Mouse (Mus musculus) stomach, embryonic 14.5 days (tissue): ENCODE data around the gene Crbn. TPM values are rescaled to one million over a fixed set of nuclear protein-coding genes. Genes with fewer than 3 reads are reported as not detected.
A peak's percentile ranks its signal among the peaks of the same experiment; 100 is the strongest.

Experiments used
- ATAC-seq: fragments of 200-750 bp; cut with Nextera tagmentation; 2 replicates; pipeline ENCODE4 v1.8.0; 2017; ENCODE audit warnings: low read depth, moderate TSS enrichment; ENCODE audit not compliant: insufficient number of reproducible peaks, insufficient read depth, low FRiP score
- H3K27ac ChIP-seq: fragments of 300-500 bp; sonication (generic); 2 replicates; pipeline ENCODE4 v1.5.1; 2014; ENCODE audit warnings: mild to moderate bottlenecking, low read length, moderate library complexity, mixed read lengths
- H3K27me3 ChIP-seq: fragments of 300-500 bp; sonication (generic); 2 replicates; pipeline ENCODE4 v1.6.1; 2014; ENCODE audit warnings: low read length, control low read depth, mixed read lengths; ENCODE audit not compliant: control insufficient read depth, insufficient read depth
- H3K36me3 ChIP-seq: fragments of 300-500 bp; sonication (generic); 2 replicates; pipeline ENCODE4 v1.6.1; 2014; ENCODE audit warnings: mild to moderate bottlenecking, control low read depth, low read length, moderate library complexity, mixed read lengths; ENCODE audit not compliant: control insufficient read depth, insufficient read depth
- H3K4me1 ChIP-seq: fragments of 300-500 bp; sonication (generic); 2 replicates; pipeline ENCODE4 v1.6.1; 2014; ENCODE audit warnings: low read length, control low read depth, mixed read lengths; ENCODE audit not compliant: control insufficient read depth, insufficient read depth
- H3K4me2 ChIP-seq: fragments of 300-500 bp; sonication (generic); replicated peaks from 2 replicates; pipeline ENCODE4 v1.6.1; 2014; ENCODE audit warnings: low read depth, low read length, control low read depth
- H3K4me3 ChIP-seq: fragments of 300-500 bp; sonication (generic); 2 replicates; pipeline ENCODE4 v1.5.1; 2014; ENCODE audit warnings: low read depth, low read length, control low read depth
- H3K9ac ChIP-seq: fragments of 300-500 bp; sonication (generic); replicated peaks from 2 replicates; pipeline ENCODE4 v1.6.1; 2014; ENCODE audit warnings: low read depth, mild to moderate bottlenecking, control low read depth, low read length, moderate library complexity, mixed read lengths
- H3K9me3 ChIP-seq: fragments of 300-500 bp; sonication (generic); 2 replicates; pipeline ENCODE4 v1.6.1; 2016; ENCODE audit warnings: low read depth, low read length, control low read depth; ENCODE audit not compliant: control insufficient read depth
- WGBS: fragments of 180-500 bp; shearing (Covaris S2); extraction: QIAGEN DNeasy Blood & Tissue Kit; methylation state at CpG from one replicate; pipeline ENCODE4 v1.1.7; 2014; 5-methylcytosine and 5-hydroxymethylcytosine counted together
- polyA plus RNA-seq: library from polyadenylated mRNA; unstranded; fragments of >200 nt; fragmentation: Nextera tagmentation; extraction: Ambion mirVana; gene quantifications from 2 replicates; pipeline ENCODE4 v1.2.1, GENCODE M21; 2014

The Crbn gene
- polyA plus RNA-seq, 1 experiment from 2014 or later = 49.3 TPM

DNA sequence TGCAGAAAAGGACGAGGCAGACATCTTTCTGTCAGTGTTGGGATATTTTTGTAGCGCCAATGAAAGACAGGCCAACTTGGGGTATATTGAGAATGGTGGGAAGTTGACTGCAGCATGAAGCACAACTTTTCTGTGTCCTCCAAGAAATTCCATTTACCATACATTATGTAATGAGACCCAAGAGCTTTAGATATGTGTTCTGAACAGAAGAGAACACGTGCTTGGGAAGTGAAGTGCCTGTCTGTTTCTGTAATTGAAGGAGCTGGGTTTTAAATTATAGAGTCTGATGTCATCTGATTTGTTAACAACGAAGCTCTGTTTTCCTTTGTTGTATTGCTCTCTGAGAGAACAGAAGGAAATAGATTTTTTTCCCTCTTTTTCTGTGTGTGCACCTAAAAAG lies 29.8 kb downstream of the Crbn start:
- Histone ChIP-seq H3K4me2 (peak overlapping the region; percentile 80), H3K9me3 (no peaks in the 10 kb centered on the region), H3K9ac (no peak overlapping the region), H3K36me3 (peaks cover 18% of the 10 kb centered on the region), H3K4me1 (0 out of 2 replicates have a peak, but pooled peaks cover 5% of the 10 kb centered on the region), H3K27ac (no peak overlapping the region), H3K4me3 (peak overlapping the region; percentile 82), H3K27me3 (no peaks in the 10 kb centered on the region)
- 52% methylated on average over 4 of the region's 4 CpGs for WGBS
- ATAC-seq = no peak

DNA sequence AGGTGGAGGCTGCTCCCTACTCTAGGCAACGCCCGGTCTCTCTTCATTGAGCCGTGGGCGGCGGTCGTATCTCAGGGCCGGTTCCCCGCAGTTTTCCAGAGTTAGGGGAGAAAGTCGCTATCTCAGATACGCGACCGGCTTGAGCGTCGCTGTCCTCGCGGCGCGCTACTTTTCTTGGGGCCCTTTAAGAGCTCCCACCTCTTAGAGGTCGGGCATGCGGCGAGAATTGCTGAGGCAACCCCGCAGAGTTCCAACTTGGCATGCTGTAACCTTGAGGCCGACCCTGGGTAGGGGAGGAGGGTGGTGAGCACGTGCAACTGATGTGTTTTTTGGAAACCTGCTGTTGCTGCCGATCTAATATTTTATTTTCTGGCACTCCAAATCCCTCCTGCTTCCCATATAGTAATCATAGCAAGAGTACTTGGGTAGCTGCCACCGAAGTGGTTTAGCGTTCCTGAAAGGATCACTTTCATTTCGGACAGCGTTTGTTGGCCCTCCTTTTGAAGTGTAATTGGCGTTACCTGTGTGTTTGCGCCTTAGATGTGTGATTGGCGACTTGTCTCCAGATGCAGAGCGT lies 30.5 kb downstream of the Crbn start:
- 0 out of 2 replicates have a peak, but pooled peaks cover 5% of the 10 kb centered on the region for H3K4me1 ChIP-seq
- H3K27ac ChIP-seq = peak overlapping the region; percentile 48; the same call in 1 of the 2 replicates
- H3K4me2 ChIP-seq = peak overlapping the region; percentile 80
- peak overlapping the region; percentile 71 for H3K9ac ChIP-seq
- ATAC-seq = peak; percentile 76
- WGBS = 1% methylated on average over 33 of the region's 33 CpGs
- no peaks in the 10 kb centered on the region for H3K9me3 ChIP-seq
- peak overlapping the region; percentile 82 for H3K4me3 ChIP-seq
- H3K36me3 ChIP-seq = peaks cover 17% of the 10 kb centered on the region
- H3K27me3 ChIP-seq = no peaks in the 10 kb centered on the region

DNA sequence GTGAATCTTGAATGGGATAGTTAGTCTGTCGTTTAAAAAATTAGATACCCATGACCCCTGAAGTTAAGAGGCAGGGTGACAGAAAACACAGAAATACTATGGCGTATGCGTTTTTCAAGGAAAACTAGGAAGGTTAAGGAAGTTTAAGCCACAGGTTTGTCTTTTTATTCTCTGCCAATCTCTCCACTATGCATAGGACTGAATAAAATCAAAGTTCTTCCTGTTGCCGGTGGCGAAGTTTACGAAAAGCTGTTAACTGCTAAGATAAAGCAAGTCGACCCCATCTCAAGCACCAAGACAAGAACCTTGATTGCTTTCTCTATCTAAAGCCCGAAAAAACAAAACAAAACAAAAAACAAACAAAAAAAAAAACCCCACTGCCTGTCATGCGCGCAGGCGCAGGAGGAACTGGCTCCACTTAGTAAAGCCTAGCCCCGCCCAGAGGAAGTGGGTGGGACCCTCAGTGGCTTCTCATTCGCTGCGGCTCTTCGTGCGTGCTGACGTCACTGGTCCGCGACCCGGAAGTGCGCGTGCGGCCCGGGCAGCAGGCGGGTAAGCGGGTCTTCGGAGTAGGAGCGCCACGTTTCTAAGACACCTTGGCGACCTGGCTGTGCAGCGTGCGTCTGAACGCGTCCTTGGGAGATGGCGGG lies 31.1 kb downstream of the Crbn start, which contains the start of gene Trnt1:
Trnt1 (plus strand) TSS at position 481 of the 650 bp plus-strand sequence.
- WGBS = 8% methylated on average over 35 of the region's 35 CpGs
- Histone ChIP-seq H3K9me3 (no peaks in the 10 kb centered on the region), H3K36me3 (peaks cover 13% of the 10 kb centered on the region), H3K4me1 (0 out of 2 replicates have a peak, but pooled peaks cover 5% of the 10 kb centered on the region), H3K27me3 (no peaks in the 10 kb centered on the region), H3K9ac (peak within 1 kb of the TSS; percentile 71), H3K4me2 (peak within 1 kb of the TSS; percentile 80), H3K4me3 (peak within 1 kb of the TSS; percentile 82), H3K27ac (peak within 1 kb of the TSS; percentile 48; the same call in 1 of the 2 replicates)
- ATAC-seq = peak; percentile 100

DNA sequence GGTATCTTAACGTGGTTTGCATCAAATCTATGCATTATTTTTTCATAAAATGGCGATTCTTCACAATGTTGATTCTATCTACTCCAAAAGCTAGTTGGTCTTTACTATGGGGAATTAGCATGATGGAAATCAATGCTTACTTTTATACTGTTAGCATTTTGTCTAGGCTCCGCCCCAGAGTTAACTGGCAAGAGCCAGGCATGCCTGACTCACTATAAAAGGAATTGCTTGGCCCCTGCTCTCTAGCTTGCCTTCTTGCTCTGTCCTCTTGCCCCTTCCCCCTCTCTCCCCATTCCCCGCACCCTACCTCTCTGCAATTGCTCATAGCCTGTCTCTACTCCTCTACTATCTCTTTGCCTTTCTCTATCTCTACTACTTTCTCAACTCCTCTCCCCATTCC lies 33.1 kb downstream of the Crbn start:
- Histone ChIP-seq H3K4me3 (no peak overlapping the region), H3K4me2 (no peak overlapping the region), H3K27me3 (no peaks in the 10 kb centered on the region), H3K36me3 (no peaks in the 10 kb centered on the region), H3K27ac (no peak overlapping the region), H3K9me3 (no peaks in the 10 kb centered on the region), H3K4me1 (0 out of 2 replicates have a peak, but pooled peaks cover 5% of the 10 kb centered on the region), H3K9ac (no peak overlapping the region)
- ATAC-seq = no peak
- 80% methylated on average over 4 of the region's 4 CpGs for WGBS

DNA sequence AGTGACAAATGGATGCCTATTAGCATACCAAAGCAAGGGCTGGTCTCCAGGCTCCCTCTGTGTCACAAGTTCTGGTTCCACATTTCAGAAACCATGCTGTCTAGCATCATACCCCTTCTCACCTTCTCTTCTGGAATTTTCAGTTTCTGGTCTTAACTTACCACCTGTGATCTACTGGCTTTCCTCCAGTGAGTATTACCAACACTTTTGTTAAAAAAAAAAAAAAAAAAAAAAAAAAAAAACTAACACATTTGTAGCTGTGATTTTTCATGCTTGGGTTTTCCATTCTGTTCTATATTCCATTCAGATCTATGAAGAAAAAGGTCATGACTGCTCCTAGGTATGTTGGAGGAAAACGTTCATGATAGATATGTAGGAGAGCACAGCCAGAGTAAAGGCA lies 34.0 kb downstream of the Crbn start:
- H3K27ac ChIP-seq = no peak overlapping the region
- 83% methylated on average over 1 of the region's 1 CpGs for WGBS
- H3K4me2 ChIP-seq = no peak overlapping the region
- no peaks in the 10 kb centered on the region for H3K36me3 ChIP-seq
- no peaks in the 10 kb centered on the region for H3K27me3 ChIP-seq
- H3K9me3 ChIP-seq = no peaks in the 10 kb centered on the region
- no peak overlapping the region for H3K9ac ChIP-seq
- H3K4me1 ChIP-seq = 0 out of 2 replicates have a peak, but pooled peaks cover 5% of the 10 kb centered on the region
- no peak overlapping the region for H3K4me3 ChIP-seq
- ATAC-seq = no peak

DNA sequence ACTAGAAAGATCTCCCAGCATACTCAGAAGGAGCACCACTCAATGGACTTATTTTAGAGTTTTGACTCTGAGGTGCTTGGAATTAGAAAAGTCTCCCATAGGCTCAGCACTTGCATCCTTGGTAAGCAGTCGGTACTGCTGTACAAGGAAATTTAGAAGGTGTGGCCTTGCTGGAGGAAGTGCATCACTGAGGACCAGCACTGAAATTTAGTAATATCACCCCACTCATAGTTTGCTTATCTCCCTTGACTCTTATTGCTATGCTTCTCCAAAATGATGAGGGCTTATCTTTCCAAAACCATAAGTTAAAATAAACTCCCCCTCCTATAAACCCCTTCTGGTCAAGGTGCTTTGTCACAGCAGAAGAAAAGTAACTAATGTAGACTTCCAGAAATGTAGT lies 38.4 kb downstream of the Crbn start:
- Histone ChIP-seq H3K27ac (no peak overlapping the region), H3K4me1 (no peaks in the 10 kb centered on the region), H3K4me3 (no peak overlapping the region), H3K36me3 (no peaks in the 10 kb centered on the region), H3K4me2 (no peak overlapping the region), H3K27me3 (no peaks in the 10 kb centered on the region), H3K9ac (no peak overlapping the region), H3K9me3 (no peaks in the 10 kb centered on the region)
- WGBS = 68% methylated on average over 1 of the region's 1 CpGs
- no peak for ATAC-seq

DNA sequence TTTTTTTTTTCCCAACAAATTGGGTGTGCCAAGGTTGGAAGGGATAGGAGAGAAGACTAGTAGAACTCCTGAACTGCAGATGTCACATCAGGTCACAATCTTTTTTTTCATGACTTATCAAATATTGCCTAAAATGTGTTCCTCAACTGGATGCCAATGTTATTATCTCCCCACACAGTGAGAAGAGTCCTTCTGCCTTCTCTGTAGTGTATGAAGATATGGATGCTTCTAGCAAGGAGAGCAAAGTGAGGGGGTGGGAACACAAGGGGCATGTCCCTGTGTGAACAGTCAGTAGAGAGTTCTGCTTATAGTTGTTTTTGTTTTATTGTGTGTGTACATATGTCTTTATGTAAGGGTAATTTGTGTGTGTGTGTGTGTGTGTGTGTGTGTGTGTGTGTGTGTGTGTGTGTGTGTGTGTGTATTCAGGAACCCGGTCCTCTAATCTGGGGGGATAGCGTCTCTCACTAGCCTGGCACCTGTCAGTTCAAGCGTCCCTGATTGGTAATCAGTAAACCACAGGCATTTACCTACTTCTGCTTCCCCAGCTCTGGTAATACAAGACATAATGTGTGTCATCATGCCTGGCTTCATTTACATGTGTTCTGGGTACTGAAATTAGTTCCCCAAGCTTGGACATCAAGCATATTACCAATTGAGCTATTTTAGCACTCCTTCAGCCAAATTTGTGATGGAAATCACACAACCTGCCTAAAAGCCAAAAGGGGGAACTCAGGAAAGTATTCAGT lies 39.2 kb downstream of the Crbn start:
- H3K9me3 ChIP-seq = no peaks in the 10 kb centered on the region
- no peak for ATAC-seq
- H3K9ac ChIP-seq = no peak overlapping the region
- WGBS = 75% methylated on average over 3 of the region's 3 CpGs
- H3K4me2 ChIP-seq = no peak overlapping the region
- H3K4me1 ChIP-seq = no peaks in the 10 kb centered on the region
- H3K27me3 ChIP-seq = no peaks in the 10 kb centered on the region
- H3K4me3 ChIP-seq = no peak overlapping the region
- H3K36me3 ChIP-seq = no peaks in the 10 kb centered on the region
- H3K27ac ChIP-seq = no peak overlapping the region

DNA sequence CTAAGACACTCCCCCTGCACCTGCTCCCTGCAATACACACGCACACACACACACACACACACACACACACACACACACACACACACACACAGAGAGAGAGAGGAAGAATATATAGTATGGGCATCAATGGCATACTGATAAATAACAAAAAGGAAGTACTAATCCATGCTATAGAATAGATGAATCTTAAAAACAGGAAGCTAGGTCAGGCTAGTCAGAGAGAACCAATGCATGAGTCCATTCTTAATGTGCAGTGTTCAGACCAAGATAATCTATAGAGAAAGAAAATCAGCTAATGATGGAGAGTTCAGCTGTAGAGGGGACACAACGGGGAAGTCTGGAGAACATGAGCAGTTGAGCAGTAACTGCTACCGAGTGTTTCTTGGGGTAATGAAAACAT lies 41.6 kb downstream of the Crbn start:
- WGBS = 89% methylated on average over 3 of the region's 3 CpGs
- no peak overlapping the region for H3K4me3 ChIP-seq
- no peak overlapping the region for H3K27ac ChIP-seq
- no peaks in the 10 kb centered on the region for H3K9me3 ChIP-seq
- H3K36me3 ChIP-seq = no peaks in the 10 kb centered on the region
- H3K4me2 ChIP-seq = no peak overlapping the region
- H3K4me1 ChIP-seq = no peaks in the 10 kb centered on the region
- no peak for ATAC-seq
- H3K27me3 ChIP-seq = no peaks in the 10 kb centered on the region
- no peak overlapping the region for H3K9ac ChIP-seq
